Mouse (Mus musculus) frontal cortex, adult 2 months (tissue): Measurements from ENCODE around the gene Nrip3. TPM values are rescaled to one million over a fixed set of nuclear protein-coding genes. Genes with fewer than 3 reads are reported as not detected.

ENCODE experiments used
- DNase-seq, 2 experiments: peaks; one replicate each; pipeline ENCODE4 v3.0.0; 2022; ENCODE audit warnings: low spot score in 1 of 2; ENCODE audit errors: extremely low spot score in 1 of 2
- polyA plus RNA-seq: library from polyadenylated mRNA; depleted of rRNA; stranded (reverse); fragments of >200 nt; gene quantifications from 2 replicates; pipeline ENCODE4 v1.2.3, GENCODE M21; 2012

Gene Nrip3
- polyA plus RNA-seq, 1 experiment = 148 TPM

DNA sequence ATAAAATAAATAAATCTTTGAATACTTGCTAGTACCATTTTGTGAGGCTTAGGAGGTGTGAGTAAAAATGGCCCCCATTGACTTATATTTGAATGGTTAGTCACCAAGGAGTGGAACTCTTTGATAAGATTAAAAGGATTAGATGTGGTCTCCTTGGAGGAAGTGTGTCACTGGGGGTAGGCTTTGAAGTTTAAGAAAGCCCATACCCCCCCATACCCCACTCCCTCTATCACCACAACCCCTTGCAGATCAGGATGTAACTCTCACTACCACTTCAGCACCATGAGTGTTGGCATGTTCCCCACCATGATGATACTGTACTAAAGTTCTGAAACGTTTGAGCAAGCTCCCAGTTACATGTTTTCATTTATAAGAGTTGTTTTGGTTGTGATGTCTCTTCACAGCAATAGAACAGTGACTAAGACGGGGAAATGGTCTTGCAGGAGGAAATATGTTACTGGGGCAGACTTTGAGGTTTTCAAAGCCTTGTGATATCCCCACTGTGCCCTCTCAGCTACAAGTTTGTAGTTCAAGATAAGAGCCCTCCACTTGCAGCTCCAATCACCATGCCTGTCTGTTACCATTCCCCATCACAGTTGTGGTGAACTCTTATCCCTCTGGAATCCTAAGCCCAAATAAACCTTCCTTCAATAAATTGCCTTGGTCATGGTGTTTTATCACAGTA, 13.0 kb downstream of the Nrip3 start:
- DNase-seq = no peak

DNA sequence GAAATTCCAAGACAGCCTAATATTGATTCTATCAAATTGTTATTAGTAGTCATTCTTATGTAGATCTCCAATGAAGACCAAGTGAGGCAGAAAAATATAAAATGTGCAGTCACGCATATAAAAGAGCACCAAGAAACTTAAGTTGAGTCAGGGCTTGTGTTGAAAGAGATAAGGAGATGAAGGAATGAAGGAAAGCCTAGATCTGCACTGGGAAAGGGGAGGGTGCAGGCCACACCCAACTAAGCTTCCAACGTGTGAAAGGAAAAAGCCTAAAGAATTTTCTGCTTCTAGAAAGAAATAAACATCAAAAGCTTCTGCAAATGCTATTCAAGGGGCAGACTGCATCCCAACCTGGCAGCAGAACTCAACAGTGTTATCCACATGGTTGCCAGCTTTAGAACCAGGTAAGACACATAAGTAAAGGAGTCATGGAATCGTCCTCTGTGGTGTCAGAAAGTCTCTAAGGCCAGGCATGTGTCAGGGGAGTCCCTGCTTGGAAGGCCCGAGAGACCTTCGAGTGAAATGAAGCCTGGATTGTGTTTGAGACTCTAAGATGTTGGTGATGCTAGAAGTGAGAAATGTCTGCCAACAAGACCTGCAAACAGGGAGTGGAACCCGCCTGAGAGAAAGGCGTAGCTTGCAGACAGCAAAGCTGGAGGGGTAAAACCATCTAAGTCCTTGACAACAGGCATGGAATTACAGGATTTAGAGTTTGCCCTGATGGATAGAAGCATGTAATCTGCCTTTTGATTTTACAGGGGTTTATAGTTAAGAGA, 14.1 kb downstream of the Nrip3 start:
- DNase-seq = no peak

DNA sequence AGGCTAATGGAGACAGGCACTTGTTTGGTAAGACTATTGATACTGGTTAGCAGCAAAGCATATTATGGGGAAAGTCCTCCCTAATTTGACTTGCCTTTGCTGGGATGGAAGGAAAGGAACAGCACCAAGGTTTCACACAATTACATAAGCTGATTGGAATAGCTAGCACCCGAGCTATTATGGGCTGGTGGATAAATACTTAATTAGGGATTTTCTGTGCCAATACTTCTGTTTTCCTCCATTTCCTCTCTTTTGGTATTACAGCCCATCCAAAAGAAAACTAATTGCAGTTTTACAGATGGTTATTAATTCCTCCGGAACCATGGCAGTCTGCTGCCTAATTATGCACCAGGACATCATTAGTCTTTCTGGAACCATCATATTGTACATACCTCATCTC, 17.8 kb downstream of the Nrip3 start:
- DNase-seq = no peak

DNA sequence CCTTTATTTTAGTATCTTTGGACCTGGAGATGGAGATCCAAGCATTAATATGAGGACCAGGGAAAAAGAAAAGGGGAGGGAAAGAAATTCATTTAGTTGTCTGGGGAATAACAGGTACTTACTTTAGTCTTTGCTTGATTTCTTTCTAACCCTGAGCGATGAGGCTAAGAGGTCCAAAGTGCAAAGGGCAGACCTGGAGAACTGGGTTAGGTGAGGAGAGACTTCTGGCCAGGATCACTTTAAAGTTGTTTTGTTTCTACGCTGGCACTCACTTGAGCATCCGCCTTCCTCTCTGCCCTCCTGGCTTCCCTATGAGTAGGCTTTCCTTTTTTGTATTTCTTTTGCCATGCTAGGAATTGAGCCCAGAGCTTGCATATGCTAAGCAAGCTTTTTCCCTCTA, 25.5 kb downstream of the Nrip3 start:
- DNase-seq = no peak

DNA sequence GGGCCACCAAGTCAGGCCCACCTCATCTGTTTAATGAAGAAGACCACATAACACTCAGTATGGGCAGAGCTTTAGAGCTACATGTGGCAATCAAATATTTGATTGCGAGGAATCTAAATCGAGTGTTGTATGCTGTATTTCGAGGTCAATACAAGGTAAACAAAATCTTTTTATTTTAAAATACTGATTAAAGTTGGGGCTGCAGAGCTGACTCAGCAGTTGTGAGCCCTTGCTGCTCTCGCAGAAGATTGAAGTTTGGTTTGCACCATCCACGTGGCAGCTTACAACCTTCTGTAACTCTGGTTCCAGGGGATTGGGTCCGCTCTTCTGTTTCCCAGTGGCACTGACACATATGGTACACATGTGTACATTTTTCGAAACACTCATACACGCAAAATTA, 27.8 kb downstream of the Nrip3 start:
- no peak for DNase-seq

DNA sequence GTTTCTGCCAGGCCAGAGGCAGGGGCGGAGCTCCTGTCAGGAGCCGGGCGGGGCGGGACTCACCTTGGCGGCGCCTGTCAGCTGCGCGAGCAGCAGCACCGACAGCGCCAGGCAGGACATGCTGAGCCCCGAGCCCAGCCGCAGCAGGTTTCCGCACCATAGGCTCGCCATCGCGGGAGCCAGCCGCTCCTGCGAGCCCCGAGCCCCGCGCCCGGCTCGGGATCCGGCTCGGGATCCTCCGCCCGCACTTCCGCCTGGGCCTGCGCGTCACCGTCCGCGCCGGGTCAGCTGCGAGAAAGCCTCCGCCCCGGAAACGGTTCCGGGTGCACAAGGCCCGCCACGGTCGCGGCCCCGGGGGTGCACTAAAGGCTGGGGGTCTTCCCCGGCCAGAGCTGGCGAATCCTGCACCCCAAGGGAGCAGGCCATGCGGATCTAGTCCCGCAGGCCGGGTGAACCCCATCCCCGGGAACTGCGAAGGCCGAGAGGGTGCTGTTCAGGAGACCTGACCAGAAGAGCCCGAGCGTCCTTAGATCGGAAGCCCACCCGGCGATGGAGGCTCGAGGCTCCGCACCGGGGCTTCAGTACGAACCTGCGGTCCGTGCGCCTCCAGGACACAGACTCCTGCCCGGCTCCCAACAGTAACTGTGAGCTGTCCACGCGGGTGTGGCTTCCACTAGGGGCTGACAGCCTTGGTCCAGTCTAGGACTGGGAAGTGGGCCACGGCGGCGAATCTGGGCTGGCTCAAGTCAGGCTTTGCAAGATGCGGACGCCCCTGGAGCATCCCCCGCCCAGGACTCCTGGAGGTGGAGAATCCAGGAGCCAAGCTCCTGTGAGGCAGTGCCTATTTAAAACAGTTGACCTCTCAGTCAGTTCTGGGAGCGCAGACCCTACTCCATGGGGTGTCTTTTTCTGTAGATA, 29.6 kb downstream of the Nrip3 start, which contains the start of gene Tmem9b:
Gene Tmem9b (minus strand): TSS at position 868 of the 918 bp plus-strand sequence.
- DNase-seq = peak; percentile 55 to 80

DNA sequence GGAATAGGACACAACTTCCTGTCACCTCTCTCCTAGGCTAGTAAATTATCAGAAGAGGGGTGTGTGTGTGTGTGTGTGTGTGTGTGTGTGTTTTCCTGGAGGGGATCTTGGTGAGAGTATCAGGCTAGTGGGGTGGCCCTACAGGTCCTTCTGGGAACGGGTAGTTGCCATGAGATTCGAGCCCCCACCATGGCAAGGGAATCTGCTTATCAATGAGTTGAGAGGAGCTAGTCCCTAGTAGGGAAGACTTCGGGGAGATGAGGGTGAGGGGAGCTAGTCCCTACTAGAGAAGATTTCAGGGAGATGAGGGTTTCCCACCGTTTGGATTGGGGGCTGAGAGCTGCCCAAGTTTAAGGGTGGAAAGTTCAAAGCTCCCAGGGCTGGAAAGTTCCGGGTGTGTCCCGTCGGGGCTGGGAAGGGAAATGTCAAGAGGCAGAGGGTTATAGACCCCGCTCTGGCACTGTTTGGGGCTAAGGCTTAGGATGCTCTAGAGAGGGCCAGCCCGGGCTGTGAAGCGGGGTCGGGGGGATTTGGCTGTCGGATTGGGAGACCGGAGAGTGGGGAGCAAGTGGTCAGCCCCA, 30.3 kb downstream of the Nrip3 start:
- no peak for DNase-seq

DNA sequence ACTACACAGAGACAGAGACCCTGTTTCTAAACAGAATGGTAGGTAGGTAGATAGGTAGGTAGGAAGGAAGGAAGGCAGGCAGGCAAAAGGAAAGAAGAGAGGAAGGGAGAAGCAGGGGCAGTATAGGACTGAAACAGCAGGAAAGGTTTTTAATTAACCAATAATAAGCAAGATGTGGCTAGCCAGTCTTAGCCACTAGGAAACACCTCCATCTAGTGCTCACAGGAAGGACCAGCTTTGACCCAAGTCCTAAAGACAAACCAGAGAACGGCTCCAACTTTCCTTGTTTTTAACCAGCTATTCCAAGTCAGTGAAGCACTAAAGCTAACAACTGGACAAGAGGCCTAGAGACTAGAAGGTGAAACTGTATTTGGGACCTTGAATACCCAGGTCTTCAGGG, 34.1 kb downstream of the Nrip3 start:
- no peak for DNase-seq

DNA sequence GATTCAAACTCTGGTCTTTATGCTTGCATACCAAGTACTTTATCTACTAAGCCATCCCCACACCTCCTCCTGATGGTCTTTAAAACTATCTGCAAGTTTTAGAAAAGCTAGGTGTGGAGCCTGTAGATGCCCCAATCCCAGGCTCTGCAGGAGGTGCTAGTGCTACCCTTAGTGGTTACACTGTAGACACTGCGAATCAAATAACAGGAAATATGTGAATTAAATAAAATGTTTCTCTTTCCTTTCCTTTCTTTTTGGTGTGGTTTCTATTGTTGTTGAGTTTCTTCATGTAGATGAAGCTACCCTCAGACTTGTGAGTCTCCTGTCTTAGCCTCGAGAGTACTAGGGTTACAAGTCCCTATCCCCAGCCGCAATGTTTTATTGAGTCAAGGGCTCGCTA, 40.1 kb downstream of the Nrip3 start:
- no peak for DNase-seq

DNA sequence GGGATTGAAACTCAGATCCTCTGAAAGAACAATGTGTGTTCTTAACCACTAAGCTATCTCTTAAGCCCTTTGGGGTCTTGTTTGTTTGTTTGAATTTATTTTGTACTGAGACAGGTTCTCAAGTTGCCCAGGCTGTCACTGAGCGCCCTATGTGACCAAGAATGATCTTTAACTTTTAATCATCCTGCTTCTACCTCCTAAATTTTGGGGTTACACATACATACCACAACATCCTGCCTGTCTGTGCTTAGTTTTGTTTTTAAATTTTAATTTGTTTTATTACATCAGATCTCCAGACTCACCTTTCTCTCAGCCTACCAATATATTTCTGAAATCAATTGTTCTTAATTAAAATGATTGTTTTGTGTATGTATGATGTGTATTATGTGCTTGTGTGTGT, 40.8 kb downstream of the Nrip3 start:
- no peak for DNase-seq

DNA sequence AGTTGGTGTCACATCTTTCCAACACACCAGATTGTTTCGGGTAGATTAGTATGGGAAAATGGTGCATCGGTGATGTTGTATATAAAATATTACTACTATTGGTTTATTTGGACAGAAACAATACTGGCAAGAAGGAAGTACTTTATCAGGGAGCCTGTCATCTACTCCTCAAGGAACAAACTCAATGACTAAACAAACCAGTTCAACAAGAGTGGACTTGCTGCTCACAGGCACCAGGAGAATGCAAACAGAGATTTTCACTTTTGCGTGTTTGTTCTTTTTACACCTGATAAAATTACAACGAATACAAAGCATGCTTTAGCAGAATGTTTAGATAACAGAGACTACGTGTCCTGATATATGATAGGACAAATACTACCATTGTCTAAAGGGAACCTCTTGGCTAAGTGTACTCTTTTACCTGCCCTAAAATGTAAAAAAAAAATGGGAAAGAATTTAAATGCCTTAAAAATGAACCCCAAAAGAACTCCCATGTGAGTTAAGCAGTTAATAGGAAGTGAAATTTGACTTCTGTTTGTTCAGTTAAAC, 41.9 kb downstream of the Nrip3 start:
- DNase-seq = no peak

DNA sequence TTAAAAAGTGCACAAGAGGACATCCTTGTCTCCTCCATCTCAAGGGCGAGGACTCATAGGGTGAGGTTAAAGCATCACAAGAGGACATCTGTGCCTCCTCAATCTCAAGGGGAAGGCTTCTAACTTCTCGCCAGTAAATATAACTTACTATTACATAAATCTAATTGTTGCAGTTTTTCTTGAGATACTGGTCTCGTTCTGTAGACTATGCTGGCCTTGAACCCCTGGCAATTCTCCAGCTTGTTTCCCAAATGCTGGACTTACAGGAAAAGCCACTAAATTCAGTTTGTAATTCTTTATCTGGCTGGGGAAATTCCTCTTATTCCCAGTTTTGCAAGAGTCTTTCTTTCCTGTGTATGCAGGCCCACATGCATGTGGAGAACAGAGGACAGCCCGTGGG, 47.0 kb downstream of the Nrip3 start:
- DNase-seq = no peak

DNA sequence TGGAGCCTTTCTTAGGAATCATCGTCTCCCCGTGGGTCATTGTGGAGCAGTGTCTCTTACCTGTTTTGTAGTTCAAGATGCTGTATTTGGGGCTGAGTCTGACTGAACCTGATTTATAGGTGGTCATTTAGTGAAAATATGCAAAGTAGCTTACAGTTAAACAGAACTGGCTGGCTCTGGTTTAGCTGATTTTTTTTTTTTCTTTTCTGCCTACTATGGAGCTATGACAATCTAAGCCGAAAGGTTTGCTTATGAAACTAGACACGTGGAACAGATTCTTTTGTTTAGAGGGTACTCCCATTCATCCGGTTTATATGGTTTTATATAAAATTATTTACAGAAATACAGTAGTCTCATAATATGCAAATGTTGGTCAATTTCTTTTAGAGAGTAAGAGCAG, 50.2 kb downstream of the Nrip3 start, which contains the start of gene Ascl3:
Gene Ascl3 (minus strand): TSS at position 101 of the 400 bp plus-strand sequence.
- no peak for DNase-seq

DNA sequence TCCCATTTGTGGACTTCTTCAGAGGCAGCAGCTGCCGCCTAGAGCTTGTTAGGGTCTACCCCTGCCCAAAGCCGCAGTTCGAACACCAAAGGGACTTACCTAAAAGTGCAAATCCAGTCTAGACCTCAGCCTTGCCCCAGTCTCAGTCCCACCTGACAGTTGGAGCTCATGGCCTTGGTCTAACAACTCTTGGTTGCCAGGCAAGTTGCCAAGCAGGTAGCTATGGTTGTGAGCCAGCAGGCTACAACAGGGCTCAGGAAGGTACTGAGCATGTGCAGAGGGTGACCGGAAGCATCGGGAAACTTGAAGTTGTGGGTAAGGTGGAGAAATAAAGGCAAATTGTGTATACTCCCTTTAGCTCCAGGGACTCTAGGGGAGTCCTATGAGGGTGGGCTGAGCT, 58.1 kb downstream of the Nrip3 start, which contains the start of gene BC051019:
Gene BC051019 (minus strand): TSS at position 154 of the 400 bp plus-strand sequence.
- no peak for DNase-seq

DNA sequence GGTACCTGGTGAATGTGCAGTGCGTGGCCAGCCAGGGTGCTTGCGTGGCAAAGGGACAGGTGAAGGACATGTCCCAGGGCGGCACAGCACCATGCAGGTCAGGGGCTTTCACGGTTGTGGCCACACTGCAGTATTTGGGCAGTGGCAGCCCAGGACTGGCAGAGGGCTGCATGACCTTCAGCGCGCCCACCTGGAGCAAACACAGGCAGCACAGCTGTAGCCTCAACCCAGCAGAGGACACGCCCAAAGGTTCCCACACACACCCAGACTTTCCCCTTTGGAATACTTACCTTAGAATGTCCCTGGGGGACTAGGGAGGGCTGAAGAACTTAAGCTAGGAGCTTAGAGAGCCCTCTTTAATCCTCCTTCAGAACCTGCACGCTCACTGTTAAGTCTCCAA, 58.7 kb downstream of the Nrip3 start:
- no peak for DNase-seq

DNA sequence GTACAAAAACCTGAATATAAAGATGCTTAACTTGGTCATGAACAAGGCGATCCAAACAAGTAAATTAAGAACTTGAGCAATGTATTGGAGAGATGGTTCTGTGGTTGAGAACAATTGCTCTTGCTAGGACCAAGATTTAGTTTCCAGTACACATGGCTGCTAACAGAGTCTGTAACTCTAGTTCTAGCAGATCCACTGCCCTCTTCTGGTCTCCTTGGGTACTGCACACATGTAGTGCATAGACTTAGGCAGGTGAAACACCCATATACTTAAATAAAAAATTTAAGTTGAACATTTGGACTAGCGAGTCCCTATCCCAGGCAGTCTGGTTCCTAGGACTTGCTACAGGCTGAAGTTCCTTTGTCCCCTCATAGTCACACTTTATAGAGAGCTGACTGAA, 59.2 kb downstream of the Nrip3 start:
- no peak for DNase-seq

DNA sequence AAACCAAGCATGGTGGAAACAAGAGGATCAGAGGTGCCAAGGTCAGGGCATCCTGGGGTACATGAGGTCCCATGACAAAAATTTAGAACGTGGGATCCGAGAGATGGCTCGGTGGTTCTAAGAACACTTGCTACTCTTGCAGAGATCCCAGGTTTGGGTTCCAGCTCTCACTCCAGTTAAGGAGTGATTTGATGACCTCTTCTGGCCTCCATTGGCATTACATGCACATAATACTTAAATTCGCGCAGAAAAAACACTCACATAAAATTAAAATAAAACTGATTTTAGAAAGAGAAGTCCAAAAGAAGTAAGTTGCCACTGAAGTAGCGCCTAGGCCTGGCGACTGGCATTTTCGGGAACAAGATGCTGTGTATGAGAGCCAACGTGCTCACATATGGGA, 62.5 kb downstream of the Nrip3 start:
- peak in 1 of 2 experiments; percentile 76 for DNase-seq

DNA sequence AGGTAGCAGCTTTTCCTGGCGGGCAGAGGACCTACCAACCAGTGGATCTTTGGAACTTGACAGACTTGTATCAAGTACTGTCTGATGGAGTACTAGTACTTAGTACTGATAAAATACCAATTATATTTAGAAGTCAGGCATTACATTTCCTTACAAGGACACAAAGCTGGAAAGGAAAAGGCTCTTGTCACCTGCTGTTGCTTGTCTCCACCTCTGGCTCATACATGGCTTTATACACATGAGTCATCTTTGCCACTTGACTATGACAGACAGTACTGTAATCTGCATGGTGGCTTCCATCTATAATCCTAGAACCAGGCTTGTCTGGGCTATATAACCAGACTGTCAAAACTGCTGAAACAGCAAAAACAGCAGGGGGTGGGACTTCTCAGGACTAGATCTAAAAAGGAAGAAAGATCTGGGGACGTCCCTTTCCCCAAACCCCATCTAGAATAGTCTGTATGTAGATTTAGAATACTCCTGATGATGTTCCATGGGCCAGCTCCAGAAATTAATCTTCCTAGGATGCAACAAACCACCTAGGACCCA, 68.3 kb downstream of the Nrip3 start:
- DNase-seq = no peak

DNA sequence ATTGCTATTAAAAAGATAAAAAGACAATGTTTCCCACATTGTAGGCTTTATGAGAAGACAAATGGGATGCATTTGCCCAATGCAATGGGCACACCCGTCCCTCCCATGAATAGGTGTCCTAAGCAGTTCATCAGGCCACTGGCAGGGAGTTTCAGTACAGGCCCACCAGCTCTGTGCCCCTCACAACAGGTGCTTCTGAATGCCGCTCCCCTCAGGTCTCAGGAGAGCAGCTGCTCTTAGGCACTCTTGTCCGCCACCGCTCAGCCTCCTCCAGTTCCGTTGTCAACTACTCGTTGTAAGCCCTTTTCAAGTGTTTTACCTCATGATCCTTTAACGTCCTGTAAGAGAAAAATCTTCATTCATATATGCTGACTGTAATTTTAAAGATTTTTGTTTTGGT, 69.6 kb downstream of the Nrip3 start:
- DNase-seq = no peak

DNA sequence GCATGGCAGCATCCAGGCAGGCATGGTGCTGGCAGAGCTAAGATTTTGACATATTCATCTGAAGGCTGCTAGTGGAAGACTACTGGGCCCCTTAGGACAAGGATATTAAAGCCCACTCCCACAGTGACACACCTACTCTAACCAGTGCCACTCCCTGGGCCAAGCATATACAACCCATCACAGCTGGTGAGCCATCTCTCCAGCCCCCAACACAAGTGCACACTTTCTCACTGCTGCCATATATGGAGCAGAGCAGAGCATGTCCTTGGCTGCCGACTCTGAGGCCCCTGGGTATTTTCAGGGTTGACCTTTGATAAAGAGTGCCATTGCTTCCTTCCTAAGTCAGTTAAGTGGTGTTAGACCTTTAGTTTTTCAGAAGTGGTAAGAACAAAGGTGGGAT, 71.8 kb downstream of the Nrip3 start:
- DNase-seq = no peak
